Mouse (Mus musculus): ENCODE measurements around the gene Pam16. TPM values are rescaled to one million over a fixed set of nuclear protein-coding genes. Genes with fewer than 3 reads are reported as not detected.
A peak's percentile ranks its signal among the peaks of the same experiment; 100 is the strongest.

Gene Pam16
- polyA plus RNA-seq, 1 experiment from 2014 or later = 188 TPM

DNA sequence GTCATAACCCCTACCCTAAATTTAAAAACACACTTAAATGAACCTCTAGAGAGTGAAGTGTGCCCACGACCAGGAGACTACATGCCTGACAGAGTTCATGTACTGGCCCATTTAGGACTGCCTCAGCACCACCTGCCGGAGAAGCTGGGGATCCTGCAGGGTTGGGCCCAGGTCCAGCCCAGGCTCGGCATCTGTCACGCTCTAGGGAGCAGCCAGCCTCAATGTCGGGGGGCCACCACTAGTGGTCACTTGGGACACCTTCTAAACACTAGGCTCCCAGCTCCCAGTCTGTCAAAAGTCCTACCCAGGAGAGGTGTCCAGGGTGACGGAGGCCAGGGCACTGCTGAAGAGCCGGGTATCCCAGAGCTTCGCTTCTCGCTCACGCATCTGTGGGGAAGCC lies 29.9 kb upstream of the Pam16 start:
- Histone ChIP-seq H3K4me2 (no peak overlapping the region), H3K36me3 (peaks cover 61% of the 10 kb centered on the region)

GRCm38 (mm10) chr16:4652707-4653416 lies 28.1 kb upstream of the Pam16 start:
- Histone ChIP-seq H3K4me1 (replicated peaks) (peaks cover 20% of the 10 kb centered on the region; the same call in 1 of the 2 replicates), H3K9ac (no peak overlapping the region), H3K4me2 (no peak overlapping the region), H3K4me3 (no peak overlapping the region), H3K36me3 (peaks cover 79% of the 10 kb centered on the region), H3K9me3 (no peaks in the 10 kb centered on the region), H3K27ac (no peak overlapping the region), H3K27me3 (no peaks in the 10 kb centered on the region)
- ATAC-seq (ENCODE audit: low FRiP score) = no peak
- WGBS = 80% methylated on average over 4 of the region's 4 CpGs

More for the DNA sequence above, 29.9 kb upstream of the Pam16 start:
- peaks cover 26% of the 10 kb centered on the region for H3K4me1 ChIP-seq (replicated peaks)
- ATAC-seq (ENCODE audit: low FRiP score) = no peak
- no peaks in the 10 kb centered on the region for H3K27me3 ChIP-seq
- WGBS = 86% methylated on average over 10 of the region's 10 CpGs
- no peak overlapping the region for H3K4me3 ChIP-seq
- no peaks in the 10 kb centered on the region for H3K9me3 ChIP-seq
- H3K9ac ChIP-seq = no peak overlapping the region
- H3K27ac ChIP-seq = no peak overlapping the region

- no peak for ATAC-seq (ENCODE audit: low FRiP score)
- no peaks in the 10 kb centered on the region for H3K27me3 ChIP-seq
- peaks cover 32% of the 10 kb centered on the region for H3K4me1 ChIP-seq (replicated peaks)
- H3K9ac ChIP-seq = no peak overlapping the region
- no peaks in the 10 kb centered on the region for H3K9me3 ChIP-seq
- no peak overlapping the region for H3K27ac ChIP-seq
- no peak overlapping the region for H3K4me3 ChIP-seq
- no peak overlapping the region for H3K4me2 ChIP-seq
- 70% methylated on average over 7 of the region's 7 CpGs for WGBS
- peaks cover 82% of the 10 kb centered on the region for H3K36me3 ChIP-seq
Observed at GRCm38 (mm10) chr16:4651624-4652023, 26.8 kb upstream of the Pam16 start.

GRCm38 (mm10) chr16:4651081-4651480 lies 26.3 kb upstream of the Pam16 start:
- peaks cover 33% of the 10 kb centered on the region for H3K4me1 ChIP-seq (replicated peaks)
- H3K9ac ChIP-seq = no peak overlapping the region
- ATAC-seq (ENCODE audit: low FRiP score) = no peak
- peaks cover 80% of the 10 kb centered on the region for H3K36me3 ChIP-seq
- H3K27ac ChIP-seq = no peak overlapping the region
- 86% methylated on average over 1 of the region's 1 CpGs for WGBS
- H3K4me2 ChIP-seq = no peak overlapping the region
- no peaks in the 10 kb centered on the region for H3K9me3 ChIP-seq
- no peaks in the 10 kb centered on the region for H3K27me3 ChIP-seq
- no peak overlapping the region for H3K4me3 ChIP-seq

GRCm38 (mm10) chr16:4650161-4650560 lies 25.4 kb upstream of the Pam16 start:
- peaks cover 71% of the 10 kb centered on the region for H3K36me3 ChIP-seq
- no peak for ATAC-seq (ENCODE audit: low FRiP score)

DNA sequence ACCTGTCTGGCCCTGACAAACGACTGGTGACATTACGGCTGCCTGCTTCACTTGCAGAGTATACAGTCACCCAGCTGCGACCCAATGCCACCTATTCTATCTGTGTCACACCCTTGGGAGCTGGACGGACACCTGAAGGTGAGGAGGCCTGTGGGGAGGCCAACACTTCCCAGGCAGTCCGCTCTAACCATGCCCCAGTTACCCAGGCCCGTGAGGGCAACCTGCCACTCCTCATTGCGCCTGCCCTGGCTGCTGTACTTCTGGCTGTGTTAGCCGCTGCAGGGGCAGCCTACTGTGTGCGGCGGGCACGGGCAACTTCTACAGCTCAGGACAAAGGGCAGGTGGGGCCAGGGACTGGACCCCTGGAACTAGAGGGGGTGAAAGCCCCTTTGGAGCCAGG lies 24.9 kb upstream of the Pam16 start:
- WGBS = 91% methylated on average over 11 of the region's 11 CpGs
- H3K4me2 ChIP-seq = no peak overlapping the region
- no peak overlapping the region for H3K9ac ChIP-seq
- no peak overlapping the region for H3K27ac ChIP-seq
- H3K36me3 ChIP-seq = peaks cover 67% of the 10 kb centered on the region
- H3K4me1 ChIP-seq (replicated peaks) = peaks cover 28% of the 10 kb centered on the region
- H3K4me3 ChIP-seq = no peak overlapping the region
- ATAC-seq (ENCODE audit: low FRiP score) = no peak
- no peaks in the 10 kb centered on the region for H3K9me3 ChIP-seq
- no peaks in the 10 kb centered on the region for H3K27me3 ChIP-seq

More at GRCm38 (mm10) chr16:4650161-4650560, 25.4 kb upstream of the Pam16 start:
- no peak overlapping the region for H3K4me2 ChIP-seq
- no peak overlapping the region for H3K4me3 ChIP-seq
- 86% methylated on average over 3 of the region's 3 CpGs for WGBS
- peaks cover 26% of the 10 kb centered on the region for H3K4me1 ChIP-seq (replicated peaks)
- H3K27me3 ChIP-seq = no peaks in the 10 kb centered on the region
- H3K9ac ChIP-seq = no peak overlapping the region
- no peaks in the 10 kb centered on the region for H3K9me3 ChIP-seq
- H3K27ac ChIP-seq = no peak overlapping the region

DNA sequence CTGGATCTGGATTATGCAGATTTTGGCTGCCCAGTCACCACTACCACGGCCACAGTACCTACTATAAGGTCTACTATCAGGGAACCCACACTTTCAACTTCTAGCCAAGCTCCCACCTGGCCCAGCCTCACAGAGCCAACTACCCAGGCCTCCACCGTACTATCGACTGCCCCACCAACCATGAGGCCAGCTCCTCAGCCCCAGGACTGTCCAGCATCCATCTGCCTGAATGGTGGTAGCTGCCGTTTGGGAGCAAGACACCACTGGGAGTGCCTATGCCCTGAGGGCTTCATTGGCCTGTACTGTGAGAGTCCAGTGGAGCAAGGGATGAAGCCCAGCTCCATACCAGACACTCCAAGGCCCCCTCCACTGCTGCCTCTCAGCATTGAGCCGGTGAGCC lies 24.4 kb upstream of the Pam16 start:
- Histone ChIP-seq H3K4me2 (no peak overlapping the region), H3K9me3 (no peaks in the 10 kb centered on the region), H3K27ac (no peak overlapping the region), H3K4me3 (no peak overlapping the region), H3K27me3 (no peaks in the 10 kb centered on the region), H3K9ac (no peak overlapping the region), H3K36me3 (peaks cover 62% of the 10 kb centered on the region), H3K4me1 (replicated peaks) (peaks cover 32% of the 10 kb centered on the region)
- no peak for ATAC-seq (ENCODE audit: low FRiP score)
- 87% methylated on average over 5 of the region's 5 CpGs for WGBS

- no peak overlapping the region for H3K9ac ChIP-seq
- H3K36me3 ChIP-seq = peaks cover 57% of the 10 kb centered on the region
- ATAC-seq (ENCODE audit: low FRiP score) = no peak
- H3K4me3 ChIP-seq = no peak overlapping the region
- no peak overlapping the region for H3K27ac ChIP-seq
- H3K27me3 ChIP-seq = no peaks in the 10 kb centered on the region
- no peaks in the 10 kb centered on the region for H3K9me3 ChIP-seq
- H3K4me2 ChIP-seq = no peak overlapping the region
- WGBS = 85% methylated on average over 28 of the region's 28 CpGs
- peaks cover 39% of the 10 kb centered on the region for H3K4me1 ChIP-seq (replicated peaks)
Observed at GRCm38 (mm10) chr16:4648416-4649023, 23.7 kb upstream of the Pam16 start.

DNA sequence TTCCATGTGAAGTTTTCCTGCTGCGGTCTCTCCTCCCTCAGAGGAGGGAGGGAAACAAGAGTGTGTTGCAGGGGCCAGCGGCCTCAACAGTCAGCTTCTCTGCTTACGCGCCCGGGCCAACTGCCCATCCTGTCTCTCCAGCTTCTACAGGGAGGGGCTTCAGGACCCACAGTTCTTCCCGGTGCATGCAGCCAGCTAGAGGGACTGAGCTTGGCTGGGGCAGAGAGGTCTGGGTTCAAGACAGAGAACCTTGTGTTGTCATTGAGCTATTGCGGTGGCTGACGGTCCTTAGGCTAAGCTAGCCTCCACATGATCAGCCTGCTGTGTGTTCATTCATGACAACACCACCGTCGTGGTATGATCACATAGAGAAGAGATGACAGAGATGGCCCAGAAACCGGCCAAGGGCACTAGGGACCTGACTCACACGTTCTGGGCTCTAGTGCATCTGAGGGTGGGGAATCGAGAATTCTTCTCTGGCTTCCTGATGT lies 22.9 kb upstream of the Pam16 start:
- Histone ChIP-seq H3K9me3 (no peaks in the 10 kb centered on the region), H3K27me3 (no peaks in the 10 kb centered on the region), H3K9ac (peak overlapping the region; percentile 19; the same call in 1 of the 2 replicates), H3K36me3 (peaks cover 52% of the 10 kb centered on the region), H3K4me2 (no peak overlapping the region), H3K27ac (peak overlapping the region; percentile 1; the same call in 1 of the 2 replicates), H3K4me1 (replicated peaks) (peaks cover 47% of the 10 kb centered on the region), H3K4me3 (no peak overlapping the region)
- no peak for ATAC-seq (ENCODE audit: low FRiP score)
- WGBS = 77% methylated on average over 13 of the region's 13 CpGs

DNA sequence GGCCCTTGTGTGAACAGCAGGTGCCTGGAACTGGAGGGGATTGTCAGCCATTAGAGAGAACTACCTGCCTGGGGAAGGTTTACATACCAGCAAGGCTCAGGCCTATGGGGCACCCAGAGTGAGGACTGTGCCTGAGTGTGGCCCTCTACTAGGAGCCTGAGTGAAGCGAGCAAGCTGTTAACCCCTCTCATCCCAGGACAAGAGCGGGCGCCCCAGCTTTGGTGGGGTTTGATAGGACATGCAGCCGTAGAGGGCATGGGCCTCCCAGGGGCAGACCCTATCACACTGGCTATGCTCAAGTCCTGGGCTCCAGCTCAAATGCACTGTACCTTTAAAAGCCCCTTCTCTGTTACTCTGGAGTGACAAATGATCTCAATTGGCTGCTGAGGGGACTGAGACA lies 22.0 kb upstream of the Pam16 start:
- H3K4me3 ChIP-seq = no peak overlapping the region
- no peak overlapping the region for H3K4me2 ChIP-seq
- peaks cover 53% of the 10 kb centered on the region for H3K4me1 ChIP-seq (replicated peaks)
- peaks cover 44% of the 10 kb centered on the region for H3K36me3 ChIP-seq
- peak overlapping the region; percentile 19; the same call in 1 of the 2 replicates for H3K9ac ChIP-seq
- ATAC-seq (ENCODE audit: low FRiP score) = no peak
- H3K9me3 ChIP-seq = no peaks in the 10 kb centered on the region
- 73% methylated on average over 4 of the region's 4 CpGs for WGBS
- peak overlapping the region; percentile 1; the same call in 1 of the 2 replicates for H3K27ac ChIP-seq
- H3K27me3 ChIP-seq = no peaks in the 10 kb centered on the region

DNA sequence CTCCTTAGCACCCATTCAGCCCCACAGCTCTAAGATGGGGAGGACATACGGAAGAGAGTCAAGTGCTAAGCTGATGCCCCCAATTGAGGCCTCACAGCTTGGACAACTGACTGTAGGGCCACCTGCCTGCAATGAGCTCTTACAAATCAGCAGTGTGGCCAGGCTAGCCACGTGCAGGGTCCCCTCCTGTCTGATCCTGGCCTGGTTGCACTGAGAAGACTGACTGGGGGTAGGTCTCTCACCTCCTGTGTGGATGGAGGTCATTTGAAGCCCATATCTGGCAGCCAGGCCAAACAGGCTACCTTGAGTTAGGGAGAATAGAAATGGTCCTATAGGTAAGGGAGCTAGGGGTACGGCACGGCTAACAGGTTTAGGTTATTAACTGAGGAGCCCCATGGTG lies 21.1 kb upstream of the Pam16 start:
- Histone ChIP-seq H3K27me3 (no peaks in the 10 kb centered on the region), H3K4me2 (no peak overlapping the region), H3K4me1 (replicated peaks) (peaks cover 58% of the 10 kb centered on the region), H3K36me3 (peaks cover 34% of the 10 kb centered on the region), H3K4me3 (no peak overlapping the region), H3K9ac (no peak overlapping the region), H3K27ac (no peak overlapping the region), H3K9me3 (no peaks in the 10 kb centered on the region)
- ATAC-seq (ENCODE audit: low FRiP score) = no peak
- WGBS = 86% methylated on average over 4 of the region's 4 CpGs

GRCm38 (mm10) chr16:4643670-4644419 lies 19.1 kb upstream of the Pam16 start:
- H3K9me3 ChIP-seq = no peaks in the 10 kb centered on the region
- no peak overlapping the region for H3K4me2 ChIP-seq
- 67% methylated on average over 11 of the region's 11 CpGs for WGBS
- H3K36me3 ChIP-seq = peaks cover 15% of the 10 kb centered on the region
- ATAC-seq (ENCODE audit: low FRiP score) = peak; percentile 14; the same call in 1 of the 2 replicates
- no peak overlapping the region for H3K9ac ChIP-seq
- H3K4me3 ChIP-seq = no peak overlapping the region
- H3K27me3 ChIP-seq = no peaks in the 10 kb centered on the region
- peaks cover 77% of the 10 kb centered on the region for H3K4me1 ChIP-seq (replicated peaks)
- peak overlapping the region; percentile 32 for H3K27ac ChIP-seq

Data from hindbrain, embryonic 13.5 days (tissue).